Mouse (Mus musculus): ENCODE data around the gene Nlgn2. TPM values are rescaled to one million over a fixed set of nuclear protein-coding genes. Genes with fewer than 3 reads are reported as not detected.
A peak's percentile ranks its signal among the peaks of the same experiment; 100 is the strongest.

Nlgn2 gene
- total and polyA plus RNA-seq, 3 experiments = 20.3 to 43.3 (median 29.8) TPM

GRCm38 (mm10) chr11:69876186-69876585 is 38.6 kb upstream of the Nlgn2 start (continued):
- TF ChIP-seq RCOR1 (IDR thresholded peaks at IDR 0.05; ENCODE audit: low read depth, low read length) (0 out of 2 replicates have a peak, but pooled peaks have one; percentile 25), NRF1 (IDR thresholded peaks at IDR 0.05; ENCODE audit: insufficient read depth, low read depth, low read length, poor library complexity, severe bottlenecking) (no peak), MYC (IDR thresholded peaks at IDR 0.05; ENCODE audit: low read depth, low read length) (no peak)

GRCm38 (mm10) chr11:69872451-69872850 is 34.9 kb upstream of the Nlgn2 start:
- TF ChIP-seq GATA1 (IDR thresholded peaks at IDR 0.05; ENCODE audit: low read depth, low read length) (no peak), SIN3A (IDR thresholded peaks at IDR 0.05; ENCODE audit: low read length) (no peak), EP300 (IDR thresholded peaks at IDR 0.05; ENCODE audit: low read depth in 1 of 2, low read length in 2 of 2) (no peak), POLR2AphosphoS5 (IDR thresholded peaks at IDR 0.05; ENCODE audit: borderline replicate concordance, low read depth, low read length) (no peak), ZNF384 (IDR thresholded peaks at IDR 0.05; ENCODE audit: low read depth, low read length) (no peak), POLR2A (IDR thresholded peaks at IDR 0.05; ENCODE audit: control insufficient read depth in 1 of 2, insufficient read depth in 1 of 2, low read depth in 1 of 2, low read length in 2 of 2, poor library complexity in 1 of 2) (no peak), GABPA (IDR thresholded peaks at IDR 0.05; ENCODE audit: low read depth, low read length) (no peak), ZMIZ1 (IDR thresholded peaks at IDR 0.05; ENCODE audit: low read depth, low read length) (no peak), UBTF (IDR thresholded peaks at IDR 0.05; ENCODE audit: borderline replicate concordance, insufficient read depth, low read depth, low read length) (no peak), ZC3H11A (IDR thresholded peaks at IDR 0.05; ENCODE audit: low read depth, low read length) (no peak), TBP (IDR thresholded peaks at IDR 0.05; ENCODE audit: low read depth, low read length) (no peak)
- Histone ChIP-seq H3K4me3 (ENCODE audit: control insufficient read depth in 1 of 2, insufficient read depth in 1 of 2, low read depth in 2 of 2, low read length in 2 of 2) (no peak overlapping the region), H3K27me3 (ENCODE audit: control insufficient read depth in 1 of 2, insufficient read depth in 2 of 2, low read length in 2 of 2) (no peaks in the 10 kb centered on the region; a peak in 1 of 4 replicates), H3K79me2 (ENCODE audit: control insufficient read depth, insufficient read depth, low read length, poor library complexity) (no peaks in the 10 kb centered on the region), H3K27ac (ENCODE audit: control insufficient read depth, low read depth, low read length) (no peak overlapping the region), H3K4me1 (ENCODE audit: control insufficient read depth in 1 of 2, insufficient read depth in 2 of 2, low read length in 2 of 2) (peaks cover 2 to 20% of the 10 kb centered on the region in 2 experiments; a peak in 3 of 4 replicates), H3K36me3 (ENCODE audit: control insufficient read depth in 1 of 2, insufficient read depth in 2 of 2, low read length in 2 of 2) (peaks cover 0 to 11% of the 10 kb centered on the region in 2 experiments; a peak in 2 of 4 replicates), H3K9me3 (replicated peaks; ENCODE audit: insufficient read depth, low read length) (no peaks in the 10 kb centered on the region), H3K9ac (ENCODE audit: control insufficient read depth, low read depth, low read length, poor library complexity, severe bottlenecking) (no peak overlapping the region)
- no peak for DNase-seq (ENCODE audit: low read depth, low spot score)

GRCm38 (mm10) chr11:69871822-69872221 is 34.2 kb upstream of the Nlgn2 start:
- DNase-seq (ENCODE audit: low read depth, low spot score) = no peak
- peaks cover 0 to 8% of the 10 kb centered on the region in 2 experiments; a peak in 2 of 4 replicates for H3K36me3 ChIP-seq (ENCODE audit: control insufficient read depth in 1 of 2, insufficient read depth in 2 of 2, low read length in 2 of 2)
- no peak overlapping the region for H3K9ac ChIP-seq (ENCODE audit: control insufficient read depth, low read depth, low read length, poor library complexity, severe bottlenecking)
- H3K27ac ChIP-seq (ENCODE audit: control insufficient read depth, low read depth, low read length) = no peak overlapping the region
- no peaks in the 10 kb centered on the region for H3K9me3 ChIP-seq (replicated peaks; ENCODE audit: insufficient read depth, low read length)
- no peak overlapping the region for H3K4me3 ChIP-seq (ENCODE audit: control insufficient read depth in 1 of 2, insufficient read depth in 1 of 2, low read depth in 2 of 2, low read length in 2 of 2)
- H3K79me2 ChIP-seq (ENCODE audit: control insufficient read depth, insufficient read depth, low read length, poor library complexity) = no peaks in the 10 kb centered on the region
- peaks cover 2 to 20% of the 10 kb centered on the region in 2 experiments; a peak in 3 of 4 replicates for H3K4me1 ChIP-seq (ENCODE audit: control insufficient read depth in 1 of 2, insufficient read depth in 2 of 2, low read length in 2 of 2)
- no peaks in the 10 kb centered on the region; a peak in 1 of 4 replicates for H3K27me3 ChIP-seq (ENCODE audit: control insufficient read depth in 1 of 2, insufficient read depth in 2 of 2, low read length in 2 of 2)
- TF ChIP-seq RAD21 (IDR thresholded peaks at IDR 0.05; ENCODE audit: low read depth, low read length) = no peak
- TF ChIP-seq POLR2AphosphoS5 (IDR thresholded peaks at IDR 0.05; ENCODE audit: borderline replicate concordance, low read depth, low read length) = no peak
- TF ChIP-seq ZNF384 (IDR thresholded peaks at IDR 0.05; ENCODE audit: low read depth, low read length) = 0 out of 2 replicates have a peak, but pooled peaks have one; percentile 29
- TF ChIP-seq EP300 (IDR thresholded peaks at IDR 0.05; ENCODE audit: low read depth in 1 of 2, low read length in 2 of 2) = no peak
- TF ChIP-seq ZKSCAN1 (IDR thresholded peaks at IDR 0.05; ENCODE audit: low read depth, low read length) = no peak
